Mouse (Mus musculus) forebrain, embryonic 14.5 days (tissue): ENCODE results near the gene Casp9. TPM values are rescaled to one million over a fixed set of nuclear protein-coding genes. Genes with fewer than 3 reads are reported as not detected.

Experiments
- ATAC-seq: fragments of 200-750 bp; cut with Nextera tagmentation; 2 replicates; pipeline ENCODE4 v1.8.0; 2017; ENCODE audit warnings: mild to moderate bottlenecking, moderate library complexity
- DNase-seq: peaks from one replicate; pipeline ENCODE4 v3.0.0-alpha.2; 2015; ENCODE audit warnings: low spot score
- H3K27ac ChIP-seq: fragments of 300-500 bp; sonication (generic); 2 replicates; pipeline ENCODE4 v1.5.1; 2014; ENCODE audit warnings: low read depth, mild to moderate bottlenecking, control low read depth, low read length, moderate library complexity
- H3K27me3 ChIP-seq: fragments of 300-500 bp; sonication (generic); replicated peaks from 2 replicates; pipeline ENCODE4 v1.6.1; 2014; ENCODE audit warnings: low read length, control low read depth, mixed read lengths; ENCODE audit not compliant: control insufficient read depth, insufficient read depth
- H3K36me3 ChIP-seq: fragments of 300-500 bp; sonication (generic); 2 replicates; pipeline ENCODE4 v1.6.1; 2014; ENCODE audit warnings: low read length, control low read depth; ENCODE audit not compliant: control insufficient read depth, insufficient read depth
- H3K4me1 ChIP-seq: fragments of 300-500 bp; sonication (generic); 2 replicates; pipeline ENCODE4 v1.6.1; 2014; ENCODE audit warnings: antibody characterized with exemption, low read length, control low read depth; ENCODE audit not compliant: control insufficient read depth, insufficient read depth
- H3K4me2 ChIP-seq: fragments of 300-500 bp; sonication (generic); 2 replicates; pipeline ENCODE4 v1.6.1; 2014; ENCODE audit warnings: mild to moderate bottlenecking, control low read depth, low read length
- H3K4me3 ChIP-seq: fragments of 300-500 bp; sonication (generic); 2 replicates; pipeline ENCODE4 v1.5.1; 2014; ENCODE audit warnings: low read depth, low read length, control low read depth
- H3K9ac ChIP-seq: fragments of 300-500 bp; sonication (generic); 2 replicates; pipeline ENCODE4 v1.6.1; 2014; ENCODE audit warnings: mild to moderate bottlenecking, low read length, control low read depth, moderate library complexity
- H3K9me3 ChIP-seq: fragments of 300-500 bp; sonication (generic); replicated peaks from 2 replicates; pipeline ENCODE4 v1.6.1; 2016; ENCODE audit warnings: low read length, control low read depth, mixed read lengths; ENCODE audit not compliant: control insufficient read depth
- WGBS: fragments of 180-500 bp; shearing (Covaris S2); extraction: QIAGEN DNeasy Blood & Tissue Kit; methylation state at CpG from one replicate; pipeline ENCODE4 v1.1.7; 2014; 5-methylcytosine and 5-hydroxymethylcytosine counted together
- polyA plus RNA-seq: library from polyadenylated mRNA; unstranded; fragments of >200 nt; fragmentation: Nextera tagmentation; extraction: Ambion mirVana; gene quantifications from 2 replicates; pipeline ENCODE4 v1.2.1, GENCODE M21; 2014

The Casp9 gene
- polyA plus RNA-seq, 1 experiment from 2014 or later = 8.3 TPM

DNA sequence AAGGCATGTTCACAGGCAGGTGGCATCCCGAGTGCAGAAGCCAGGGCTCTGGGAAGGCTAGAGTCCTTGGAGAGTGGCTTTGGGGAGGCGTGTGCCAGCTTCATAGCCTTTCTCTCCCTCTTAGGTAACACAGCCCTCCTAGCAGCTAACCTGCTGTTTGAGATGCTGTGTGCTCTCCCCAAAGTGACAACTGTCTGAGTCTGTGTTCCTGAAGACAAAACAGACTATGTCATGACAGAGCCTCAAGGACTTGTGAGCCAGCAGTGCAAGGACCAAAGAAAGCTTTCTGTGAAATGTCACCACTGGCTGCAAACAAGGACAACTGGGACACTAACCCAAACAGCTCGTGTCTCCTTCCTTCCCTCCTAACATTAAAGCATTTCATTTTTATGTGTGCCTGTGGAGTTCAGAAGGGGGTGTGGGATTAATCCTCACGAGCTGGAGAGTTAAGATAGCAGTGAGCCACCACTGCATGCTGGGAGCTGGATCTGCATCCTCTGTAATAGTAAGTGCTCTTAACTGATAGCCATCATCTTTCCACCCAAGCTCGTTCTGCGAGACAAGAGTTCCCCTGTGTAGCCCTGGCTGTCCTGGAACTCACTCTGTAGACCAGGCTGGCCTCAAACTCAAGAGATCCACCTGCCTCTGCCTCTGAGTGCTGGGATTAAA is 34.4 kb upstream of the Casp9 start:
- DNase-seq (no peak), ATAC-seq (no peak)
- H3K4me3 ChIP-seq = no peak overlapping the region
- no peaks in the 10 kb centered on the region for H3K9me3 ChIP-seq
- H3K36me3 ChIP-seq = peaks cover 34% of the 10 kb centered on the region
- H3K4me2 ChIP-seq = no peak overlapping the region
- H3K27ac ChIP-seq = no peak overlapping the region
- WGBS = 77% methylated on average over 6 of the region's 6 CpGs
- H3K9ac ChIP-seq = no peak overlapping the region
- H3K27me3 ChIP-seq = no peaks in the 10 kb centered on the region
- no peaks in the 10 kb centered on the region for H3K4me1 ChIP-seq

DNA sequence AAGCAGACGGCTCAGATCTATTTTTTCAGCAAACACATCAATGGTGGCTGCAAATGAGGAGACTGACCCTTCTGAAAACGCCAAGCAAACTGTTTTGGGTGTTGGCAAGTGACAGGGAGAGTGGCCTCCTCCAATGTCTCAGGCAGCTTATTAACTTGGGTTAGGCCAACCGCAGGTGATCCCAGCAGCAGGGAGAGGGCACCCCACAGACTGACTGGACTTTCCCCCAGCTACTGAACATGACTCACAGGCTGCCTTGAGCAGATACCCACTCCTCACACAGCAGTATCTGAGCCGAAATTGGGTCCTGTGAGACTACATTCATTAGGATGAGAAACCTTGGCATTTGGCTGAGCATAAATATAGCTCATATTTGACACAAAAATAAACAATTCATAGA is 32.5 kb upstream of the Casp9 start:
- Histone ChIP-seq H3K4me3 (no peak overlapping the region), H3K4me2 (no peak overlapping the region), H3K9me3 (no peaks in the 10 kb centered on the region), H3K9ac (no peak overlapping the region), H3K27ac (no peak overlapping the region), H3K27me3 (no peaks in the 10 kb centered on the region), H3K4me1 (no peaks in the 10 kb centered on the region), H3K36me3 (peaks cover 49% of the 10 kb centered on the region)
- 86% methylated on average over 4 of the region's 4 CpGs for WGBS
- ATAC-seq = no peak
- DNase-seq = no peak

DNA sequence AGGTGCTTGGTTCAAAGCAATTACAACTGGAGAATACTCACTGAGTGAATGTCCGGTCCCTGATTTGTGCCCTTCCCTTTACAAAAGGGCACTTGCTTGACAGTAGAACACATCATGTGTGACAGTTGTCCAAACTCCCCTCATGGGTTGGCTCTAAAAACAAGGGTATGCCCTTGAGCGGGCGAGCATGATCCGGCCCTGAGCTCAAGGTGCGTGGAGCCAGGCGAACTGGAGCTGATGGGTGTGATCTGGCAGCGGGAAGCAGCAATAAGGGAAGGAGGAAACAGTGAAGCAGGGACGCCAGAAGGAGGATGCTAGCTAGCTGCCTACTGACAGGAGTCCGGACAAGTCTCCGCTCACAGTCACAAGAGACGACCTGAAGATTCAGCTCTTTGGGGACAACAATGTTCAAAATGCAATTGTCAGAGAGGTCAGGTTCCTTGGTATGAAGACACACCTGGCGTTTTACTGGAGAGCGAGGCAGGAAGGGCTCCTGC is 31.3 kb upstream of the Casp9 start:
- H3K4me1 ChIP-seq = peaks cover 9% of the 10 kb centered on the region
- no peaks in the 10 kb centered on the region for H3K27me3 ChIP-seq
- 94% methylated on average over 13 of the region's 13 CpGs for WGBS
- no peak overlapping the region for H3K9ac ChIP-seq
- H3K4me3 ChIP-seq = no peak overlapping the region
- H3K9me3 ChIP-seq = no peaks in the 10 kb centered on the region
- H3K36me3 ChIP-seq = peaks cover 59% of the 10 kb centered on the region
- no peak overlapping the region for H3K27ac ChIP-seq
- no peak overlapping the region for H3K4me2 ChIP-seq
- ATAC-seq (no peak), DNase-seq (no peak)

DNA sequence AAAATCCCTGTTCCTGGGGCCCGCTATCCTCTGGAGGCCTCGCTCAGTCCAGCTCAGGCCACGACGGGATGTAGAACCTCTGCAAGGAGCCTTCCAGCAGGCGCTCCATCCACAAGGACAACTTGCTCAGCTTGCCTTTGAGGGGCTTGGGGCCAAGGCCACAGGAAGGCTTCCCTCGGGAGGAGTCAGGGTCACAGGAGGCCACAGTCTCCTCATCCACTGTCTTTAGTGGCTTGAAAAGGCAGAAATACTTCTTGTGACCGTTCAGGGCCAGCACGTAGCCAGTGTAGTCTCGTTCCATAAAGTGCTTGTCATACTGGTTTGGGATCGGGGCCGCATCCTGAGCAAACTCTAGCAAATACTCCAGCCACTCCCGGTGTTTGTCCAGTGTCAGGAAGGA is 29.9 kb upstream of the Casp9 start:
- WGBS = 92% methylated on average over 12 of the region's 12 CpGs

DNA sequence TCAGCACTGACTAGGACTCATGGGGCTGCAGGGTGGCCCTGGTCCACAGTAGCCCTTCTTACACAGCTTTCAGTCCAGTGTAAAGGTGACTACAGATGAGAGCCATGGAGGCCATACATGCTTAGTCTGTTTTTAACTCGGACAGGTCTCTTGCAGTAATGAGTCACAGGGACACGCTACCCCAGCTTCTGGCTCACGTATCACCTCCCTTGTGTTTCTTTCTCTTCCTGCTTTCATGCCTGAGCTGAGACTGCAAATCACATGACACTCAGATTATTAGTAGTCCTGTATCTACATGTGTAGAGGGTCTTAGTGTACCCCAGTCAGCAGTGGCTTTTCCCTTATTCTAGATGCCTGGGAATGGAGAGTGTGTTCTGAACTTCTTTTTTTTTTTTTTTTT is 28.4 kb upstream of the Casp9 start:
- H3K4me3 ChIP-seq = no peak overlapping the region
- WGBS = 97% methylated on average over 3 of the region's 3 CpGs
- no peaks in the 10 kb centered on the region for H3K27me3 ChIP-seq
- DNase-seq (no peak), ATAC-seq (no peak)
- H3K36me3 ChIP-seq = peaks cover 83% of the 10 kb centered on the region
- peaks cover 13% of the 10 kb centered on the region for H3K4me1 ChIP-seq
- no peaks in the 10 kb centered on the region for H3K9me3 ChIP-seq
- H3K4me2 ChIP-seq = no peak overlapping the region
- H3K27ac ChIP-seq = no peak overlapping the region
- H3K9ac ChIP-seq = no peak overlapping the region

More for the DNA sequence above, 29.9 kb upstream of the Casp9 start:
- H3K4me3 ChIP-seq = no peak overlapping the region
- no peak overlapping the region for H3K4me2 ChIP-seq
- no peak for DNase-seq
- no peaks in the 10 kb centered on the region for H3K27me3 ChIP-seq
- ATAC-seq = no peak
- peaks cover 70% of the 10 kb centered on the region for H3K36me3 ChIP-seq
- H3K9me3 ChIP-seq = no peaks in the 10 kb centered on the region
- no peak overlapping the region for H3K9ac ChIP-seq
- no peak overlapping the region for H3K27ac ChIP-seq
- H3K4me1 ChIP-seq = peaks cover 13% of the 10 kb centered on the region

DNA sequence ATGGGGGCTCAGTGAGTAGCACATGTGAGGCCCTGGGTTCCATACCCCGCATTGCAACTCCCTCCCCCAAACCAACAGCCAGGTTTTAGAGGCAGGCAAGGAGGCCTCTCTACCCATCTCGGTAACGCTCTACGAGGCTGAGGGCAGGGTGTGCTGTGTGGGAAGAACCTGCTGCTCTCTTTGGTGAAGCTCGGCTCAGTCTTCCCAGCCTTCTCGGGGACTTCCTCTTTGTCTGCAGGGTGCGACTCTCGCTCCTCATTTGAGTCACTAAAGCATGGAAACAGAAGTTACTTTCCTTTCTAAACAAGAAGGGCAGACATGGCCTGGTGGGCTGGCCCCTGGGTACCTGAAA is 27.1 kb upstream of the Casp9 start:
- Histone ChIP-seq H3K4me1 (peaks cover 13% of the 10 kb centered on the region), H3K27ac (peak overlapping the region; percentile 86), H3K27me3 (no peaks in the 10 kb centered on the region), H3K9me3 (no peaks in the 10 kb centered on the region), H3K9ac (peak overlapping the region; percentile 29; the same call in 1 of the 2 replicates), H3K36me3 (peaks cover 91% of the 10 kb centered on the region), H3K4me3 (no peak overlapping the region), H3K4me2 (0 out of 2 replicates have a peak overlapping the region, but pooled peaks have one; percentile 12)
- DNase-seq (peak; percentile 22), ATAC-seq (peak; percentile 59)
- WGBS = 58% methylated on average over 8 of the region's 8 CpGs

DNA sequence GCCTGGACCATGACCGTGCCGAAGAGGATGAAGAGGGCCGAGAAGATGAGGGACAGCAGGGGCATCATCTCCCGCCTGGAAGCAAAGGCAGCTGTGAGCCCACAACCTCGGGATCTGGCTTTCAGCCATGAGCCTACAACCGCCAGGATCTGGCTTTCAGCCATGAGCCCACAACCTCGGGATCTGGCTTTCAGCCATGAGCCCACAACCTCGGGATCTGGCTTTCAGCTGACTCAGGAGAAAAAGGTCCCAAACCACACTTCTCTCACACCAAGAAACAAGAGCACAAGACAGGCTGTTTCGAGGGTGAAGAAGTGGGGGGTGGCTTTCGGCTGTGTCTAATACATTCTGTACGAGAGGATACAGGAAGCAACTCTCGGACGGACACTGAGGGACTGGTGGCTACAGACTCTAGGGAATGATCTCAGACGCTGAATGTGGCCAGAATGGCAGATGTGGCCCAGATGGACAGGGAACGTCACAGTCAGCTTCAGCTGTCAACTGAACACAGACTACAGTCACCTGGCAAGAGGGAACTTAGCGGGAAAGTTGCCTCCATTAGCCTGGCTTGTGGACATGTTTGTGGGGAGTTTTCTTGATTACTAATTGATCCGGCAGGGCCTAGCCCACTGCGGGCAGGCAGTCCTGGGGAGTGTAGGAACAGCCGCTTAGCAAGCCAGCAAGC is 26.6 kb upstream of the Casp9 start:
- H3K36me3 ChIP-seq = peaks cover 91% of the 10 kb centered on the region
- 0 out of 2 replicates have a peak overlapping the region, but pooled peaks have one; percentile 12 for H3K4me2 ChIP-seq
- H3K27ac ChIP-seq = peak overlapping the region; percentile 86
- WGBS = 39% methylated on average over 19 of the region's 19 CpGs
- H3K9me3 ChIP-seq = no peaks in the 10 kb centered on the region
- H3K9ac ChIP-seq = peak overlapping the region; percentile 29; the same call in 1 of the 2 replicates
- H3K4me3 ChIP-seq = no peak overlapping the region
- peak; percentile 76 for ATAC-seq
- H3K27me3 ChIP-seq = no peaks in the 10 kb centered on the region
- peak; percentile 83 for DNase-seq
- peaks cover 13% of the 10 kb centered on the region for H3K4me1 ChIP-seq

DNA sequence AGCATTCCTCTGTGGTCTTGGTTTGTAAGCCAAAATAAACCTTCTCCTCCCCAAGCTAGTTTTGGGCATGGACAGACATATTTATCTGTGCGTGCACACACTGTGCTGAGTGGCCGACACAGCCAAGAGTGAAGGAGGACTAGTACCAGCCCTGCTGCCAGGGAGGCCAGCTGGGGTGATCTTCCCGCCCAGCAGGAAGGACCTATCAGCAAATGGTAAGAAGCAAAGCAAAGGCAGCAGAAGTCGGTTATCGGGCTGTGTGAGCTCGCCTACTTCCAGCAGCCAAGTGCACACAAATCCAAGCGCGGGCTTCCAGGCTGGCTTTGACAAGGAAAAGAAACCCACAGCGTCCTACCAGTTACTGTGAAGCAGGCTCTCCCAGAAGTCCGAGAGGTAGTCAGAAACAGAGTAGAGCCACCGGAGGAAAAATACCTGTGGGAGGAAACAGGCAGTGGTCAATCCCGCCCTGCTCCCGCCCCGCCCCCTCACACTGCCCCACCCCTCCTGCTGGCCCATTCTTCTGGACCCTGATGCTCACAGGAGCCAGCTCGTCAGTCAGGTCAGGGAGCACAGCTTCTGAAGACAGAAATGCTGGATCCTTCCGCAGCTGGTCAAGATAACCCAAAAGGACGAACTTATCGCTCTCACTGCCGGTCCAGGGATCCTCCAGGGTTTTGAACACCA is 25.9 kb upstream of the Casp9 start:
- DNase-seq (peak; percentile 29), ATAC-seq (no peak)
- WGBS = 77% methylated on average over 19 of the region's 19 CpGs
- Histone ChIP-seq H3K36me3 (peaks cover 91% of the 10 kb centered on the region), H3K4me1 (peaks cover 13% of the 10 kb centered on the region), H3K9ac (no peak overlapping the region), H3K4me2 (no peak overlapping the region), H3K27me3 (no peaks in the 10 kb centered on the region), H3K4me3 (no peak overlapping the region), H3K9me3 (no peaks in the 10 kb centered on the region), H3K27ac (peak overlapping the region; percentile 86)
